Mouse (Mus musculus) Patski (cell line): ENCODE data around the gene Ccdc84. TPM values are rescaled to one million over a fixed set of nuclear protein-coding genes. Genes with fewer than 3 reads are reported as not detected.
"Not testable (repeated sequence)": the region's sequence is repeated elsewhere in the genome, so short reads cannot be mapped to it uniquely, and the experiment has no call there.

Experiments
- ATAC-seq: fragments of 100-300 bp; one replicate; pipeline ENCODE4 v1.8.0; 2021
- CTCF ChIA-PET: fragments of 350-600 bp; sonication (Branson Sonifier 250); formaldehyde crosslinking; loops from one replicate; lab custom pipeline; 2022; ENCODE audit warnings: inconsistent platforms; lab: Charles Lee
- POLR2A ChIA-PET: fragments of 350-600 bp; sonication (Branson Sonifier 250); formaldehyde crosslinking; loops from one replicate; lab custom pipeline; 2022; ENCODE audit warnings: antibody characterized with exemption, inconsistent platforms; lab: Charles Lee
- DNase-seq: peaks from one replicate; pipeline ENCODE4 v3.0.0-alpha.2; 2011; ENCODE audit warnings: low read depth, low spot score
- H3K27me3 ChIP-seq: fragments of 371-371 bp; one replicate; pipeline ENCODE4 v1.5.1; 2021
- CTCF ChIP-seq: fragments of 100-300 bp; IDR thresholded peaks from one replicate; pipeline ENCODE4 v1.5.1; 2021
- in situ Hi-C: fragments of 300-500 bp; cut with MboI; formaldehyde crosslinking; loops from 3 replicates; pipeline ENCODE4 v1.11.1; 2018; ENCODE audit warnings: low pct_unique_long_range_greater_than_20kb, mixed read lengths
- polyA plus RNA-seq: library from polyadenylated mRNA; unstranded; gene quantifications from one replicate; pipeline ENCODE4 v1.2.3, GENCODE M21; 2021

The Ccdc84 gene
- polyA plus RNA-seq, 1 experiment from 2014 or later, result 30.5 TPM

DNA sequence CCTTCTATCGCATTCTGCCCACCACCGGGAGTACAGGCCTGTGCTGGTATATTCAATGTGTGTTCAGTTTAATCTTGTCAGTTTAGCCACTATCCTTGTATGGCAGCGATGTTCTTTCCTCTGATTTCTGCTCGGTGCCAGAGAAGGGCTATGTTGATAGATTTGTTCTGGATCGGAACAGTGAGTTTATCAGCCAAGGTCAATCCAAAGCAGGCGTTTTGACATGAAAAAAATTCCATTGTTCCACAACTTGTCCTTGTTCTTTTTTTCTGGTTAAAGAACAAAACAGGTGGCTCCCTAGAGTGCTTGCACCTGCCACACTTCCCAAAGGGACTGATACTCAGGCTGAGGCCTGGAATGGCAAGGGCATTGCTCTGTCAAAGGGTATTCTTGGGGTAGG, 42.2 kb downstream of the Ccdc84 start:
- H3K27me3 ChIP-seq, result no peaks in the 10 kb centered on the region
- ChIA-PET CTCF (interaction anchor here (1.1 to 2.9 kb wide), 2 partner anchors 12 to 14 kb away, joined by 3 to 9 read pairs; partner anchors contain the start of gene Vps11), POLR2A (no interaction called here)
- in situ Hi-C loops, result no loop called here
- TF ChIP-seq CTCF, result no peak
- no peak for DNase-seq
- no peak for ATAC-seq

DNA sequence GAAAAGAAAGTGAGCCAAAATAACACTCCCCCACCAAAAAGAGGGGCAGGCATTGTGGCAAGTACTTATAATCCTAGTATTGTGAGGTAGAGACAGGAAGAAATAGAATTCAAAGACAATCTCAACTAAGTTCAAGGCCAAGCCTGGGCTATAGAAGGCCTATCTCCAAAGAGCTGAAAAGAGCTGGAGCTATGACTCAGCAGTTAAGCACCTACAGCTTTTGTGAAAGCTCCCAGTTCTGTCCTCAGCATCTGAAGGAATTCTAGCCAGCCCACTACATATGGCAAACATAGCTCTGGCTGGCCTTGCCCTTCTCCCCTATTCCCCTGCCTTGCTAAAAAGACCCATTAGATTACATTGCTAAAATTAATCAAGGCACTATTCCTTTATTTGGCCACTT, 45.0 kb downstream of the Ccdc84 start:
- no peak for ATAC-seq
- TF ChIP-seq CTCF, result no peak
- in situ Hi-C loops, result no loop called here
- ChIA-PET CTCF (interaction anchor here (1.3 kb wide), 1 partner anchor 9 kb away, joined by 9 read pairs; no protein-coding TSS in a partner anchor), POLR2A (no interaction called here)
- H3K27me3 ChIP-seq, result no peaks in the 10 kb centered on the region
- DNase-seq, result no peak

- CTCF ChIA-PET, result interaction anchor here (1.0 to 1.5 kb wide), 6 partner anchors 9 to 24 kb away, joined by 3 to 9 read pairs (median 3); partner anchors contain the start of gene Hyou1
- POLR2A ChIA-PET, result no interaction called here
- peak; percentile 83 for TF ChIP-seq CTCF
- DNase-seq (no peak), ATAC-seq (no peak)
- no peaks in the 10 kb centered on the region for H3K27me3 ChIP-seq
- in situ Hi-C loops, result no loop called here
These were observed 53.9 kb downstream of the Ccdc84 start for GRCm38 (mm10) chr9:44364480-44364879.

DNA sequence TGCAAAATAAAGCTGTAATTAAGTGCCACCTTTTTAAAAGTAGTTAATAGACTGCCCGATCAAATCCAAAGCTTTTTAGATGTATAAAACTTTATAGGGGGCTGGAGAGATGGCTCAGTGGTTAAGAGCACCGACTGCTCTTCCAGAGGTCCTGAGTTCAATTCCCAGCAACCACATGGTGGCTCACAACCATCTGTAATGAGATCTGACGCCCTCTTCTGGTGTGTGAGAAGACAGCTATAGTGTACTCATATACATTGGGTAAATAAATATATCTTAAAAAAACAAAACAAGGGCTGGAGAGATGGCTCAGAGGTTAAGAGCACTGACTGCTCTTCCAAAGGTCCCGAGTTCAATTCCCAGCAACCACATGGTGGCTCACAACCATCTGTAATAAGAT, 56.4 kb downstream of the Ccdc84 start:
- in situ Hi-C loops, ATAC-seq, H3K27me3 ChIP-seq, DNase-seq: not testable (repeated sequence)
- TF ChIP-seq CTCF, result peak; percentile 44
- CTCF ChIA-PET, result interaction anchor here (0.8 to 2.1 kb wide), 12 partner anchors 15 to 232 kb away, joined by 3 to 9 read pairs (median 4); partner anchors contain the start of genes Cbl, Hmbs, Hyou1 and Rps25
- POLR2A ChIA-PET, result interaction anchor here (1.2 to 1.8 kb wide), 2 partner anchors 17 to 18 kb away, joined by 3 to 7 read pairs; partner anchors contain the start of gene Hyou1

DNA sequence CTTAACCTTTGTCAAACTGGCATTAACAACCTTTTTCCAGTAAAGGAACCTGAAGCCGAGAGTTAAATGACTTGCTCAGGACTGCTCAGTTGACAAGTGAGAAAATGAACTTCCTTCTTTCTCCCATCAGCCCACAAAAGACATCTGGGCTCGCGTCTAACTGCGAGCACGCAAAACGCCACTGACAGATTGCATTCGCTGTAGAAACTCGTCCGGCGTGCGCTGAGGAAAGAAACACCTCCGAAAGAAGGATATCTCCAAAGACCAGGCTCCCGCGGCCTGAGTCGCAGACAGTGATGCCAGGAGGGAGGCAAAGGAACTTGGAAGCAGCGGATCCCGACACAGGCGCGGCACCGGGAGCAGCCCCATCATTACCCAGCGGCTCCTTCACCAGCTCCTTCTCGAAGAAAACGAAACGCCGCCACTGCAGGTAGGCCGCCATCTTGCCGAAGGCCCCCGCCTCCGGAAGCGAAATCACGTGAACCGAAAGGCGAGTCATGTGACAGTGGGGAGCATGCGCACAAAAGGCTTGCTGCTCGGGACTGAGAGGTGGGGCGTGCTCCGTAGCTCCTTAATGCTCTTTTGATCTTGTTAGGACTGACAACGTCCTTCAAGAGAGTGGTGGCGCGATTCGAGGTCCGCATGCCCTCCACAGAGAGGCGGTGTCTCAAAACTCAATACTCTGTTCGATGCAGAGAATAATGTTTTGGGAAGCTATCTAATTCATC, 57.0 kb downstream of the Ccdc84 start, which contains the start of gene Vps11:
Gene Vps11 (minus strand): TSS at position 481 of the 728 bp plus-strand sequence.
- ATAC-seq, result peak; percentile 65
- no peaks in the 10 kb centered on the region for H3K27me3 ChIP-seq
- TF ChIP-seq CTCF, result no peak
- DNase-seq, result peak; percentile 83
- CTCF ChIA-PET, result interaction anchor here (0.6 to 2.1 kb wide), 13 partner anchors 15 to 232 kb away, joined by 3 to 9 read pairs (median 3); partner anchors contain the start of genes Cbl, Hmbs, Hyou1 and Rps25
- in situ Hi-C loops, result no loop called here
- POLR2A ChIA-PET, result interaction anchor here (1.2 to 1.8 kb wide), 2 partner anchors 17 to 19 kb away, joined by 3 to 7 read pairs; partner anchors contain the start of gene Hyou1

Other genes with a start within 250 kb of the Ccdc84 start
- gene Cbl, start 184.5 kb downstream of the Ccdc84 start, polyA plus RNA-seq, result 20.2 TPM
- not detected for gene Ccdc153, start 177.9 kb downstream of the Ccdc84 start, polyA plus RNA-seq
- gene Pdzd3, start 167.1 kb downstream of the Ccdc84 start, polyA plus RNA-seq, result 0.03 TPM
- 1.3 TPM for gene Nlrx1, start 150.0 kb downstream of the Ccdc84 start, polyA plus RNA-seq
- gene Abcg4, start 130.0 kb downstream of the Ccdc84 start, polyA plus RNA-seq, result 0.04 TPM
- 18.1 TPM for gene Hinfp, start 112.9 kb downstream of the Ccdc84 start, polyA plus RNA-seq
- 29.5 TPM for gene C2cd2l, start 98.3 kb downstream of the Ccdc84 start, polyA plus RNA-seq
- gene Dpagt1, start 92.5 kb downstream of the Ccdc84 start, polyA plus RNA-seq, result 37.0 TPM
- gene H2afx, start 83.9 kb downstream of the Ccdc84 start, polyA plus RNA-seq, result 80.2 TPM
- 46.8 TPM for gene Hmbs, start 74.3 kb downstream of the Ccdc84 start, polyA plus RNA-seq
- 46.5 TPM for gene Vps11, start 56.9 kb downstream of the Ccdc84 start, polyA plus RNA-seq
- 190 TPM for gene Hyou1, start 39.1 kb downstream of the Ccdc84 start, polyA plus RNA-seq
- 28.7 TPM for gene Slc37a4, start 21.7 kb downstream of the Ccdc84 start, polyA plus RNA-seq
- gene Rps25, start 11.4 kb downstream of the Ccdc84 start, polyA plus RNA-seq, result 764 TPM
- 66.3 TPM for gene Trappc4, start 11.0 kb downstream of the Ccdc84 start, polyA plus RNA-seq
- gene Foxr1, start 22.6 kb upstream of the Ccdc84 start, polyA plus RNA-seq, result not detected
- gene Upk2, start 36.4 kb upstream of the Ccdc84 start, polyA plus RNA-seq, result not detected
- 40.4 TPM for gene Bcl9l, start 64.3 kb upstream of the Ccdc84 start, polyA plus RNA-seq
- not detected for gene Cxcr5, start 143.3 kb upstream of the Ccdc84 start, polyA plus RNA-seq
- gene Ddx6, start 186.3 kb upstream of the Ccdc84 start, polyA plus RNA-seq, result 95.5 TPM